Mouse (Mus musculus): Measurements from ENCODE around the gene Ada.

Gene Ada

GRCm38 (mm10) chr2:163758146-163758545 is 8.1 kb upstream of the Ada start:
- H3K27me3 ChIP-seq (ENCODE audit: control insufficient read depth, insufficient read depth, low read length, poor library complexity, severe bottlenecking), result no peaks in the 10 kb centered on the region
- no peak for DNase-seq (ENCODE audit: low read depth, low spot score)

DNA sequence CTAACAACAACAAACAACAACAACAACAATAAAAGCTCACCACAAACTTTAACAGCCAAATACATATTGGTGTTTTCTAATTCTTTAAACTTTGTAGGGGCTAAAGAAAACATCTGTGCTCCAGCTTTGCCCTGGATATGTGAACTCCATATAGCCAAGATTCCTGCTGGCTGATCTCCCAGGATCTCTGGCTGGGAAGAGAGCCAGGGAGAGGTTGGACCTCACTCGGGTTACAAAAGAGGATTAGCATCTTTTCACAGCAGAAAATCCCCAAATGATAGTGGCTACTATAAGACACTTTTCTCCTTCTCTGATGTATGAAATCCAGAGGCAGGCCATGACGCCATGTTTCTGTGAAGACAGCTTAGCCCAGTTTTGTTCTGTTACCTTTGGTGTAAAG is 6.7 kb upstream of the Ada start:
- no peak for DNase-seq (ENCODE audit: low read depth, low spot score)
- no peaks in the 10 kb centered on the region for H3K27me3 ChIP-seq (ENCODE audit: control insufficient read depth, insufficient read depth, low read length, poor library complexity, severe bottlenecking)
- no peaks in the 10 kb centered on the region for H3K36me3 ChIP-seq (ENCODE audit: control insufficient read depth, insufficient read depth, low read length, poor library complexity, severe bottlenecking)

More at GRCm38 (mm10) chr2:163758146-163758545, 8.1 kb upstream of the Ada start:
- H3K36me3 ChIP-seq (ENCODE audit: control insufficient read depth, insufficient read depth, low read length, poor library complexity, severe bottlenecking), result no peaks in the 10 kb centered on the region

GRCm38 (mm10) chr2:163754228-163754627 is 4.2 kb upstream of the Ada start:
- Histone ChIP-seq H3K27me3 (ENCODE audit: control insufficient read depth, insufficient read depth, low read length, poor library complexity, severe bottlenecking) (no peaks in the 10 kb centered on the region), H3K36me3 (ENCODE audit: control insufficient read depth, insufficient read depth, low read length, poor library complexity, severe bottlenecking) (no peaks in the 10 kb centered on the region)
- no peak for DNase-seq (ENCODE audit: low read depth, low spot score)

DNA sequence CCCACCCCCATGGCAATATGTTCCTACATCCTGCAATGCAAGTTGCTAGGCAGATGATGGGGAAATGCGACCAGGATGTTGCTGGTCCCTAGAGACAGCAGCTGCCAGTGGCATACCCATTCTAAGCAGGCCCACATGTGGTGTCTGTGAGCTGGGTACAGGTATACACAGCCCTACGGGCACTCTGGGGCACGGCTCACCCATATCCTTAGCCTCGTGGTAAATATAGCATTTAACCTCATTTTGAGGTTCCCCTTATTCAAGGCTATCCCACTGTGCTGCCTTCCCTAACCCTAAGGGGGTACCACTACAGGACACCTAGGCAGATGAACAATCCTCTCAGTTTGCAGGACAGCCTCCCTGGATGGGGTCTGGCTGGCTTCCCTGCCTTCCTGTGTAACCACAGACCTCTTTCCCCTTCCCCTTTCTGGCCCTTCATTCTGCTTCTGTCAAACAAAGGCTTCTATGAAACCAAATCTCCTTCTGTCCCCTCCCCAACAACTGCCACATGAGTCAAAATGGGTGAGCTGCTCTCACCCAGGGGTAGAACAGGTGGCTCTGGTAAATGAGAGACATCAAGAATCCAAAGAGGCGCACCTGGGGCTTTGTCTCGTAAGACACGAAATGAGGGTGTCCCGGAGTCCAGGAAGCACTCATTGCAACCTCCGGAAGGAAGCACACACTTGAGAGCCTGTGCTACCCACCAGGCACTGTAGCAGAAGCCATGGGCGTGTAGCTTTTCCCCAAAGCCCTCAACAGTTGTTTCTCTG is 5.1 kb downstream of the Ada start:
- Histone ChIP-seq H3K36me3 (ENCODE audit: control insufficient read depth, insufficient read depth, low read length, poor library complexity, severe bottlenecking) (no peaks in the 10 kb centered on the region), H3K27me3 (ENCODE audit: control insufficient read depth, insufficient read depth, low read length, poor library complexity, severe bottlenecking) (no peaks in the 10 kb centered on the region)
- peak; percentile 47 for DNase-seq (ENCODE audit: low read depth, low spot score)

DNA sequence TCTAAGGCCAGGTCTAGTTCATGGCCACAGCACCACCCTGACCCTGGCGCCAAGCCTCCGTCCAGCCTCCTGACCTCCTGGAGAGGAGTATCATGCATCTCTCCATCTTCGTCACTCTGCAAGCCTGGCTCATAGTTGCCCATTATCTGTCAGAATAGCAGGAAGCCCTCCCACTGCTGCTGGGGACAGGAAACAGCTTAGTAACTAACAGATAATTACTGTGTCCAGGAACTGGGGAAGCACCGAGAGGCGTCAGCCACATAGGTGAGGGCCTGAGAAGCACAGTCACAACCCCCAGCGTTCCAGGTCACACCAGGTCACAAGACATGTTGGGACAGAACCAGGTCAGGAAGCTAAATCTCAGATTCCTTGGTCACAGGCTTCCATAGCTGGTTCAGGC is 6.7 kb downstream of the Ada start:
- Histone ChIP-seq H3K36me3 (ENCODE audit: control insufficient read depth, insufficient read depth, low read length, poor library complexity, severe bottlenecking) (no peaks in the 10 kb centered on the region), H3K27me3 (ENCODE audit: control insufficient read depth, insufficient read depth, low read length, poor library complexity, severe bottlenecking) (no peaks in the 10 kb centered on the region)
- no peak for DNase-seq (ENCODE audit: low read depth, low spot score)

- DNase-seq (ENCODE audit: low read depth, low spot score), result no peak
- Histone ChIP-seq H3K36me3 (ENCODE audit: control insufficient read depth, insufficient read depth, low read length, poor library complexity, severe bottlenecking) (no peaks in the 10 kb centered on the region), H3K27me3 (ENCODE audit: control insufficient read depth, insufficient read depth, low read length, poor library complexity, severe bottlenecking) (no peaks in the 10 kb centered on the region)
Measured at GRCm38 (mm10) chr2:163742656-163743055, 7.4 kb downstream of the Ada start.

- H3K27me3 ChIP-seq (ENCODE audit: control insufficient read depth, insufficient read depth, low read length, poor library complexity, severe bottlenecking), result no peaks in the 10 kb centered on the region
- no peak for DNase-seq (ENCODE audit: low read depth, low spot score)
- peaks cover 2% of the 10 kb centered on the region for H3K36me3 ChIP-seq (ENCODE audit: control insufficient read depth, insufficient read depth, low read length, poor library complexity, severe bottlenecking)
Measured at GRCm38 (mm10) chr2:163735980-163736379, 14.1 kb downstream of the Ada start.

DNA sequence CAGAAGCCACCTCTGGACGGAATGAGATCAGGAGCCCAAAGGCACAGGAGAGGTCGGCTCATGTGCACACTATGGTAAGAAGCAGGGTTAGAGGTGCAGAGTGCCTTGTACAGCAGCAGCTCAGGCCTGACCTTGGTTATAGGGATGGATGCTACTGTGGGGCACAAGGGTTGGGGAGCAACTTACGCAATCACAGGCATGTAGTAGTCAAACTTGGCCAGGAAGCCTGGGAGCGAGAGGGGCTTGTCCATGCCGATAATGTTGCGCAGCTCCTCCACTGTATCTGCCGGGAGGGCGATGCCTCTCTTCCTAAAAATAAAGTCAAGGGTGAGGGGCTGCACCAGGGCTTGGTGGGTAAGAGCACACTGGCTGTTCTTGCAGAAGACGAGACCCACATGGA is 14.9 kb downstream of the Ada start:
- Histone ChIP-seq H3K36me3 (ENCODE audit: control insufficient read depth, insufficient read depth, low read length, poor library complexity, severe bottlenecking) (peaks cover 2% of the 10 kb centered on the region), H3K27me3 (ENCODE audit: control insufficient read depth, insufficient read depth, low read length, poor library complexity, severe bottlenecking) (no peaks in the 10 kb centered on the region)
- DNase-seq (ENCODE audit: low read depth, low spot score), result no peak

GRCm38 (mm10) chr2:163732021-163732420 is 18.0 kb downstream of the Ada start:
- Histone ChIP-seq H3K27me3 (ENCODE audit: control insufficient read depth, insufficient read depth, low read length, poor library complexity, severe bottlenecking) (no peaks in the 10 kb centered on the region), H3K36me3 (ENCODE audit: control insufficient read depth, insufficient read depth, low read length, poor library complexity, severe bottlenecking) (peaks cover 4% of the 10 kb centered on the region)
- no peak for DNase-seq (ENCODE audit: low read depth, low spot score)

- H3K27me3 ChIP-seq (ENCODE audit: control insufficient read depth, insufficient read depth, low read length, poor library complexity, severe bottlenecking), result no peaks in the 10 kb centered on the region
- no peak for DNase-seq (ENCODE audit: low read depth, low spot score)
- H3K36me3 ChIP-seq (ENCODE audit: control insufficient read depth, insufficient read depth, low read length, poor library complexity, severe bottlenecking), result peaks cover 8% of the 10 kb centered on the region
Measured at GRCm38 (mm10) chr2:163728300-163728699, 21.7 kb downstream of the Ada start.

DNA sequence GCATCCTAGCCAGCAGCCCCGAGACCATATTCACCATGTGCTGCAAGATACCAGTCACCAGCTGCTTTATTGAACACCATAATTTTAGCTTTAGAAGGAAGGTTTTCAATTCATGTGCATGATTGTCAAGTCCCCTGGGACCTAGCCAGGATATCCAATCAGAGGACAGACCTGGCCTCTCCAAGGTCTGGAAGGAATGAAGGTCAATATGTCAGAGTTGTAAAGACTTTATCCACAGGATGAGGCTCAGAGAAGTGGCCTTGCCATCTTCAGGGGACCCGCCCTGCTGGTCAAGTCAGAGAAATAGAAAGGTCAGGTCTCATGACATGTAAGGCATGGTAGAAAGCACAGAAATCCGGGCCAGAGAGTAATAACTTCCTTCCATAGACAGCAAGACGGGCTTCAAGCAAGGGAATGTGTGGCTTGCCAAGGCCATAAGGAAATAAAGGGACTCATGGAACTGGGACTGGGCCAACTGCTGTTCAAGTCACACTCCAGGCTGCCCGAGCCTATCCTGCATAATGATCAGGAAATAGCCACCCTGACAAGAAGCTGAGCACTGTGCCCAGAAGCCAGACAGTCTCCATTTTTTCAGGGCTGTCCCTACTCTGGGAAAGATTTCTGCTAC is 23.2 kb downstream of the Ada start:
- H3K27me3 ChIP-seq (ENCODE audit: control insufficient read depth, insufficient read depth, low read length, poor library complexity, severe bottlenecking), result no peaks in the 10 kb centered on the region
- no peak for DNase-seq (ENCODE audit: low read depth, low spot score)
- H3K36me3 ChIP-seq (ENCODE audit: control insufficient read depth, insufficient read depth, low read length, poor library complexity, severe bottlenecking), result peaks cover 9% of the 10 kb centered on the region

GRCm38 (mm10) chr2:163722550-163722949 is 27.5 kb downstream of the Ada start:
- no peak for DNase-seq (ENCODE audit: low read depth, low spot score)
- peaks cover 11% of the 10 kb centered on the region for H3K36me3 ChIP-seq (ENCODE audit: control insufficient read depth, insufficient read depth, low read length, poor library complexity, severe bottlenecking)
- no peaks in the 10 kb centered on the region for H3K27me3 ChIP-seq (ENCODE audit: control insufficient read depth, insufficient read depth, low read length, poor library complexity, severe bottlenecking)

DNA sequence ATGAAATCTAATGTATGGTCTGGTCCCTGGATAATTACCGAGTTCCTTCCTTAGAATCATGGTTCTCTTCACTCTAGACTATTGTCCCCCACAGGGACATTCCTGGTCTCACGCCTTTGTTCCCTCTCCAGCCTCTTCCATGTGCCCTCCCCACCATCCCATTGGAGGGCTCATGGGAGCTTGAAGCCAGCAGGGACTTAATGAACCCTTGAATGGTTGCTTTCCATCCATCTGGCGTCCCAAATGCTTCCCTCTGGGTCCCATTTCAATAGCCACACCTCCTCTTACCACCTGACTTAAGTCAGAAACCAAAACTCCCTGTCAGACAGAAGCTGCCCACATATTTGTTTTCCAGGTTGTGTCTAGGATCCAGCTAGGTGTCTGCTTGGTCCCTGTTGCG is 30.4 kb downstream of the Ada start:
- Histone ChIP-seq H3K36me3 (ENCODE audit: control insufficient read depth, insufficient read depth, low read length, poor library complexity, severe bottlenecking) (peaks cover 4% of the 10 kb centered on the region), H3K27me3 (ENCODE audit: control insufficient read depth, insufficient read depth, low read length, poor library complexity, severe bottlenecking) (no peaks in the 10 kb centered on the region)
- no peak for DNase-seq (ENCODE audit: low read depth, low spot score)

GRCm38 (mm10) chr2:163718951-163719603 is 31.0 kb downstream of the Ada start:
- Histone ChIP-seq H3K27me3 (ENCODE audit: control insufficient read depth, insufficient read depth, low read length, poor library complexity, severe bottlenecking) (no peaks in the 10 kb centered on the region), H3K36me3 (ENCODE audit: control insufficient read depth, insufficient read depth, low read length, poor library complexity, severe bottlenecking) (peaks cover 4% of the 10 kb centered on the region)
- peak; percentile 92 for DNase-seq (ENCODE audit: low read depth, low spot score)

DNA sequence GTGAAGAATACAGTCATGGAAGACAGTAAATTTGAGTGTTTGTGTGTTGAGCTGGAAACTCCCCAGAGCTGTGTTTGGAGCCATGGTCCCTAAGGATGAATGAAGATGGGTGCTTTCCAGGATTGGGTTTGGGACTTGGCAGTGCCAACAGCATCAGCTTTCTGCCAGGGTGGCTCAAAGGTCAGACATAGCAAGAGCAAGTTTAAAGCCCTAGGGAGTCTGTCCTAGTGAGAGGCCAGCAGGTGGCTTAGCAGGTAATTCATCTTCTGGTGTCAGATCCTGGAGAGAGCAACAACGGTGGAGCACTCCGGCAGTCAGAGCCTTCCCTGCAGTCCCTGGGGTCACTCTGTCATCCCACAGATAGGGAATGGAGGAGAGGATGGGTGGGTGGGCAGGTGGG is 31.5 kb downstream of the Ada start:
- no peak for DNase-seq (ENCODE audit: low read depth, low spot score)
- Histone ChIP-seq H3K36me3 (ENCODE audit: control insufficient read depth, insufficient read depth, low read length, poor library complexity, severe bottlenecking) (peaks cover 4% of the 10 kb centered on the region), H3K27me3 (ENCODE audit: control insufficient read depth, insufficient read depth, low read length, poor library complexity, severe bottlenecking) (no peaks in the 10 kb centered on the region)

Measured in splenic B cell, adult 2 months (primary cell).